In the genomic region with DNA sequence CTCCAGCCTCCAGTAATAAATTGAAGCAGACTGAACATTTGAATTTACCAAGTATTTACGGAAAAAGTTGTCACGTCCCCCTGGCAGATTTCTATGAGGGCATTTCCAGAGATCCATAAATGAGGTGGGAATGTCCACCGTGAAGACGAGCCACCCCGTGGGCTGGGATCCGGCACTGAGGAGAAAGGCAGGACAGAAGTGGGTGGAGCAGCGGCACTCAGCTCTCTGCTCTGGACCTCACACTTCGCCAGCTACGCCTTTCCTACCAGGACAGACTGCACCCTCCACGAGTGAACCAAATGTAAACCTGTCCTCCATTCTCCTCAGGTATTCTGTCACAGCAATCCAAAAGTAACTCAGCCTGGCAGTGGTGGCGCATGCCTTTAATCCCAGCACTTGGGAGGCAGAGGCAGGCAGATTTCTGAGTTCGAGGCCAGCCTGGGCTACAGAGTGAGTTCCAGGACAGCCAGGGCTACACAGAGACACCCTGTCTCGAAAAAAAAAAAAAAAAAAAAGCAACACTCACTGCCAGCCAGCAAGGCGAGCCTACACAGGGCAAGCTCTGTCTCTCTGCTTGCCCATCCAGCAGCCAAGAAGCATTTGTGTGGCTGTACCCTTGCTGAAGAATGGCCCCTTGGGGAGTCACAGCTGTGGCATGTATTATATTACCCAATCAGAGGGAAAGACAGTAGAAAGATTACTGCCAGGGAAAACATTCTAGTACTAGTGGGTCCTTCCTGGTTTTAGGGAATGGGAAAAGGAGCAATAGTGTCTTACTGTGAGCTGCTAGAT, we compare ENCODE assay signal across 18 mouse cellular contexts. TPM values are rescaled to one million over a fixed set of nuclear protein-coding genes. Genes with fewer than 3 reads are reported as not detected.
DNase-seq lines count a peak whose midpoint lies in the region; TF ChIP-seq lines count a peak whose summit lies in the region.
"Had no signal": no experiment of that assay in that cellular context is flagged by ENCODE, and none has a peak within 500 bp of the region (broad histone marks: within the 10 kb centered on the region; RNA-seq: fewer than 3 reads in every experiment).

No protein-coding gene starts in this region.

- peak; percentile 79 for DNase-seq in heart, adult 11 months
- no peak for DNase-seq in heart, postnatal 4 days
- DNase-seq in ES-E14 (ENCODE audit: low read depth, low spot score) (no peak), adipocyte (ENCODE audit: low spot score) (peak; percentile 68)
- no peak for DNase-seq in urinary bladder, postnatal 36 days (ENCODE audit: low spot score in 2 of 2)
- DNase-seq in urinary bladder, postnatal 10 days (ENCODE audit: low spot score) = no peak
- DNase-seq: adrenal gland, postnatal 25 days; cerebellum, adult 18-20 months; cerebellum, adult 9-11 months; cerebellum, postnatal 36 days; gastrocnemius, postnatal 36 days; heart, adult 18-20 months had no signal

- in situ Hi-C loops in ES-E14 (cut with MboI; ENCODE audit: low sequenced_read_pairs in 2 of 2, unreplicated experiment in 2 of 2) = no loop called here

- no peak for TF ChIP-seq CTCF in E14TG2a.4 (conservative IDR thresholded peaks at IDR 0.05; ENCODE audit: low read length)

- H3K27ac ChIP-seq in ES-E14 (ENCODE audit: insufficient read depth, low read depth, low read length, poor library complexity, severe bottlenecking) = no peak overlapping the region
- H3K27ac ChIP-seq: forebrain, embryonic 15.5 days; hindbrain, embryonic 15.5 days had no signal

- no peak overlapping the region for H3K9ac ChIP-seq in ES-E14 (ENCODE audit: insufficient read depth, low read depth, low read length, poor library complexity, severe bottlenecking)
- H3K9ac ChIP-seq: forebrain, embryonic 15.5 days; heart, embryonic 12.5 days; hindbrain, embryonic 15.5 days had no signal

- 0 out of 2 replicates have a peak overlapping the region, but pooled peaks have one; percentile 29 for H3K4me3 ChIP-seq in E14TG2a.4 (replicated peaks; ENCODE audit: low read length)
- peak overlapping the region; percentile 9 to 16; a peak in 1 of 4 replicates for H3K4me3 ChIP-seq in ES-E14 (ENCODE audit: insufficient read depth in 1 of 2, low read depth in 1 of 2, low read length in 2 of 2, poor library complexity in 1 of 2, severe bottlenecking in 1 of 2)
- H3K4me3 ChIP-seq: forebrain, embryonic 15.5 days; heart, embryonic 12.5 days; hindbrain, embryonic 15.5 days had no signal

- H3K9me3 ChIP-seq in E14TG2a.4 (ENCODE audit: low read length) (no peaks in the 10 kb centered on the region), ES-E14 (ENCODE audit: control insufficient read depth, insufficient read depth, low read depth, low read length) (no peaks in the 10 kb centered on the region)
- H3K9me3 ChIP-seq: forebrain, embryonic 15.5 days; heart, embryonic 12.5 days; hindbrain, embryonic 15.5 days had no signal

- no peaks in the 10 kb centered on the region for H3K36me3 ChIP-seq in E14TG2a.4 (ENCODE audit: insufficient read depth, low read length)
- H3K36me3 ChIP-seq in ES-E14 (ENCODE audit: control insufficient read depth, insufficient read depth, low read length, poor library complexity, severe bottlenecking) = no peaks in the 10 kb centered on the region

- H3K4me1 ChIP-seq in E14TG2a.4 (replicated peaks; ENCODE audit: low read depth, low read length) (no peaks in the 10 kb centered on the region), ES-E14 (ENCODE audit: control insufficient read depth in 2 of 2, insufficient read depth in 2 of 2, low read length in 2 of 2, poor library complexity in 1 of 2) (no peaks in the 10 kb centered on the region)
- H3K4me1 ChIP-seq: forebrain, embryonic 15.5 days; heart, embryonic 12.5 days; hindbrain, embryonic 15.5 days had no signal

- no peaks in the 10 kb centered on the region for H3K27me3 ChIP-seq in E14TG2a.4 (ENCODE audit: insufficient read depth, low read length)
- H3K27me3 ChIP-seq: CH12.LX; forebrain, embryonic 15.5 days; heart, embryonic 12.5 days; hindbrain, embryonic 15.5 days; Patski had no signal

TF ChIP-seq in ES-E14, 5 proteins besides CTCF, POLR2A, EP300 and RAD21:
- TF ChIP-seq ZNF384 (IDR thresholded peaks at IDR 0.05; ENCODE audit: low read depth, low read length) (peak; percentile 66), ZC3H11A (IDR thresholded peaks at IDR 0.05; ENCODE audit: borderline replicate concordance, low read depth, low read length) (no peak)

RNA-seq across cellular contexts. Expression of a gene that starts 20.3 kb away (rescaled TPM):
- 10 to 100 TPM; 25.2 to 25.3 TPM for total RNA-seq in heart, postnatal 4 days (2021)
- 28.1 and 32.7 TPM in 2 replicates for total RNA-seq in ES-E14 (2012; rRNA removed)

RNA-seq across cellular contexts. Expression of a gene that starts 20.4 kb away (rescaled TPM):
- total RNA-seq in heart, postnatal 4 days (2021) = 10 to 100 TPM; 18.1 to 19.9 TPM
- total RNA-seq in ES-E14 (2012; rRNA removed) = 21.7 and 25.7 TPM in 2 replicates

RNA-seq across cellular contexts. Expression of a gene that starts 20.9 kb away (rescaled TPM):
- total RNA-seq in heart, postnatal 4 days (2021) = 1,000 to 10,000 TPM; 1,954 to 1,992 TPM
- 328 and 481 TPM in 2 replicates for total RNA-seq in ES-E14 (2012; rRNA removed)

Comparison
In these comparisons a context has a peak if more than half of its experiments do, and no peak if none do; other contexts are left out.
1. DNase-seq: peak in heart, adult 11 months (single experiment) and adipocyte (single experiment); none in heart, postnatal 4 days (single experiment), ES-E14 (single experiment), urinary bladder, postnatal 36 days (0 of 2) and urinary bladder, postnatal 10 days (single experiment).